Comparison of ENCODE assay signal across 23 mouse cellular contexts in the genomic region with DNA sequence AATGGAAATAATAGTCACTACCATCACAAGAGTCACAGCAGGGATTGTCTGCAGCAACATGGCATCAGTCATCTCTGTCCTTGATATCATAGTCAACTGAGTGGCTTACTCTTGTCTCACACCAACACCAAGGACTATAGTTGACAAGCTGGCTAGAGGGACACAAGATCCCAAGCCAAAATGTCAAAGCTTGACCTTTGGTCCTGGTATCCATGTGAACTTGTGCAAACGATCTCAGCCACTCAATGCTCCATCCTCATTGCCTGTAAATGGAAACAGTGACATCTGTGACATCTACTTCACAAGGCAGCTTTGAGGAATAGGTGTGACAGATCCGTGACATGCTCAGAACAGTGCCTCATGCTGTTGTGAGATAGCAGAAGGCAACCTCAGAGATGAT. TPM values are rescaled to one million over a fixed set of nuclear protein-coding genes. Genes with fewer than 3 reads are reported as not detected.
A peak's percentile ranks its signal among the peaks of the same experiment; 100 is the strongest.
DNase-seq lines count a peak whose midpoint lies in the region; ATAC-seq and TF ChIP-seq lines count a peak whose summit lies in the region.
"Had no signal": no experiment of that assay in that cellular context is flagged by ENCODE, and none has a peak within 500 bp of the region (broad histone marks: within the 10 kb centered on the region; RNA-seq: fewer than 3 reads in every experiment).

No protein-coding gene starts in this region.

- DNase-seq in adrenal gland, postnatal 14 days: peak; percentile 18
- no peak for DNase-seq in adrenal gland, postnatal 10 days
- no peak for DNase-seq in heart, embryonic 10.5 days (ENCODE audit: low spot score)
- DNase-seq in heart, postnatal 14 days: no peak
- DNase-seq in liver, adult 2 months (ENCODE audit: extremely low read depth, low read depth, low spot score): peak; percentile 39
- no peak for DNase-seq in liver, postnatal 0 days
- peak; percentile 34 for DNase-seq in lung, postnatal 36 days
- DNase-seq in lung, postnatal 14 days: no peak
- DNase-seq: cerebellum, adult 11 months; cerebellum, adult 8-10 months; cerebellum, postnatal 14 days; embryo, embryonic 11 days; gastrocnemius, postnatal 10 days; heart, postnatal 36 days had no signal

- TF ChIP-seq CTCF in liver, adult 2 months (IDR thresholded peaks at IDR 0.05; ENCODE audit: low read depth, low read length): no peak
- no peak for TF ChIP-seq CTCF in liver, postnatal 0 days (IDR thresholded peaks at IDR 0.05; ENCODE audit: low read depth)

- H3K9me3 ChIP-seq in heart, embryonic 10.5 days: no peaks in the 10 kb centered on the region
- no peaks in the 10 kb centered on the region for H3K9me3 ChIP-seq in liver, postnatal 0 days (ENCODE audit: low read length)
- H3K9me3 ChIP-seq: embryonic facial prominence, embryonic 15.5 days; forebrain, embryonic 10.5 days; hindbrain, embryonic 12.5 days had no signal

- peak overlapping the region; percentile 70 for H3K27ac ChIP-seq in heart, embryonic 10.5 days
- no peak overlapping the region for H3K27ac ChIP-seq in liver, adult 2 months (replicated peaks; ENCODE audit: insufficient read depth, low read depth, low read length)
- no peak overlapping the region for H3K27ac ChIP-seq in liver, postnatal 0 days (ENCODE audit: low read depth)
- H3K27ac ChIP-seq: embryonic facial prominence, embryonic 15.5 days; forebrain, embryonic 10.5 days; hindbrain, embryonic 12.5 days had no signal

- peaks cover 37% of the 10 kb centered on the region for H3K4me1 ChIP-seq in heart, embryonic 10.5 days
- H3K4me1 ChIP-seq in liver, adult 2 months (ENCODE audit: control insufficient read depth, insufficient read depth, low read length): peaks cover 4% of the 10 kb centered on the region; the same call in 1 of the 2 replicates
- no peaks in the 10 kb centered on the region for H3K4me1 ChIP-seq in liver, postnatal 0 days (ENCODE audit: insufficient read depth)
- H3K4me1 ChIP-seq: embryonic facial prominence, embryonic 15.5 days had no signal

- no peak for TF ChIP-seq POLR2A in liver, adult 2 months (IDR thresholded peaks at IDR 0.05; ENCODE audit: extremely low read depth, insufficient read depth, low read length)

- H3K27me3 ChIP-seq in heart, embryonic 10.5 days (ENCODE audit: insufficient read depth, poor library complexity, severe bottlenecking): no peaks in the 10 kb centered on the region
- no peaks in the 10 kb centered on the region for H3K27me3 ChIP-seq in liver, adult 2 months (ENCODE audit: control insufficient read depth, insufficient read depth, low read length)
- H3K27me3 ChIP-seq in liver, postnatal 0 days (ENCODE audit: insufficient read depth, low read length): no peaks in the 10 kb centered on the region
- H3K27me3 ChIP-seq: embryonic facial prominence, embryonic 15.5 days; hindbrain, embryonic 12.5 days had no signal

- H3K9ac ChIP-seq in liver, adult 2 months (ENCODE audit: low read depth, low read length): no peak overlapping the region
- H3K9ac ChIP-seq in liver, postnatal 0 days (replicated peaks): no peak overlapping the region
- H3K9ac ChIP-seq: embryonic facial prominence, embryonic 15.5 days; hindbrain, embryonic 12.5 days had no signal

- WGBS in heart, embryonic 10.5 days: 35% methylated on average over 2 of the region's 2 CpGs
- 43% methylated on average over 2 of the region's 2 CpGs for WGBS in liver, adult 2 months
- WGBS in liver, postnatal 0 days (ENCODE audit: insufficient replicate concordance): 53% methylated on average over 2 of the region's 2 CpGs

- no peak overlapping the region for H3K4me2 ChIP-seq in liver, postnatal 0 days (ENCODE audit: low read depth, low read length)
- H3K4me2 ChIP-seq: embryonic facial prominence, embryonic 15.5 days; hindbrain, embryonic 12.5 days had no signal

- no peak overlapping the region for H3K4me3 ChIP-seq in heart, embryonic 10.5 days
- no peak overlapping the region for H3K4me3 ChIP-seq in liver, adult 2 months (ENCODE audit: insufficient read depth, low read depth, low read length)
- no peak overlapping the region for H3K4me3 ChIP-seq in liver, postnatal 0 days (ENCODE audit: low read depth, low read length)
- H3K4me3 ChIP-seq: embryonic facial prominence, embryonic 15.5 days; erythroblast, embryonic 14.5 days; forebrain, embryonic 10.5 days; hindbrain, embryonic 12.5 days had no signal

- no peaks in the 10 kb centered on the region for H3K36me3 ChIP-seq in heart, embryonic 10.5 days
- H3K36me3 ChIP-seq in liver, adult 2 months (ENCODE audit: control insufficient read depth, insufficient read depth, low read length): no peaks in the 10 kb centered on the region
- no peaks in the 10 kb centered on the region for H3K36me3 ChIP-seq in liver, postnatal 0 days (replicated peaks; ENCODE audit: insufficient read depth, low read length)
- H3K36me3 ChIP-seq: embryonic facial prominence, embryonic 15.5 days; forebrain, embryonic 10.5 days; hindbrain, embryonic 12.5 days had no signal

- ATAC-seq in liver, postnatal 0 days: no peak
- ATAC-seq: forebrain, embryonic 14.5 days; hindbrain, embryonic 16.5 days; inflammation-experienced regulatory T-cells, adult 6 months; intestine, postnatal 0 days had no signal

- intact Hi-C loops in heart, postnatal 14 days (cut with DNase I): no loop called here

- TF ChIP-seq EP300 in liver, postnatal 0 days (IDR thresholded peaks at IDR 0.05; ENCODE audit: low read depth): no peak

- H3K79me2 ChIP-seq in liver, adult 2 months (ENCODE audit: control insufficient read depth, insufficient read depth, low read length): no peaks in the 10 kb centered on the region

RNA-seq across cellular contexts. Expression of a gene that starts 15.0 kb away (rescaled TPM):
- 237 and 245 TPM in 2 replicates for total RNA-seq in adrenal gland, postnatal 14 days (2021)
- 100 to 1,000 TPM; 205 to 219 TPM for total RNA-seq in adrenal gland, postnatal 10 days (2021)
- 88.8 and 231 TPM in 2 replicates for polyA plus RNA-seq in heart, embryonic 10.5 days (2016; fragmentation: Nextera tagmentation; extraction: Ambion mirVana)
- total RNA-seq in heart, postnatal 14 days (2021): 100 to 1,000 TPM; 474 to 583 TPM
- 30.5 and 33.0 TPM in 2 replicates for total RNA-seq in liver, adult 2 months (2014; rRNA removed)
- polyA plus RNA-seq in liver, adult 2 months (2012; rRNA removed): 11.8 and 13.4 TPM in 2 replicates
- polyA plus RNA-seq in liver, postnatal 0 days (2015; fragmentation: Nextera tagmentation; extraction: Ambion mirVana): 16.4 and 21.8 TPM in 2 replicates
- total RNA-seq: MEL had no signal

Comparison
In these comparisons a context has a peak if more than half of its experiments do, and no peak if none do; other contexts are left out.
1. DNase-seq: peak in adrenal gland, postnatal 14 days (single experiment), liver, adult 2 months (single experiment) and lung, postnatal 36 days (single experiment); none in adrenal gland, postnatal 10 days (single experiment), heart, embryonic 10.5 days (single experiment), heart, postnatal 14 days (0 of 2), liver, postnatal 0 days (single experiment) and lung, postnatal 14 days (single experiment).